Mouse (Mus musculus) ES-E14 (cell line): ENCODE results near the gene Gm7030.
"Not testable (repeated sequence)": the region's sequence is repeated elsewhere in the genome, so short reads cannot be mapped to it uniquely, and the experiment has no call there.

Source experiments
- CHD2 ChIP-seq: IDR thresholded peaks from 2 replicates; pipeline ENCODE4 v1.6.1; 2014; ENCODE audit warnings: mild to moderate bottlenecking, low read depth, low read length, inconsistent platforms
- HCFC1 ChIP-seq: IDR thresholded peaks from 2 replicates; pipeline ENCODE4 v1.6.1; 2012; ENCODE audit warnings: low read length, inconsistent platforms, borderline replicate concordance; ENCODE audit not compliant: insufficient read depth
- MAFK ChIP-seq: IDR thresholded peaks from 2 replicates; pipeline ENCODE4 v1.6.1; 2014; ENCODE audit warnings: mild to moderate bottlenecking, low read depth, low read length, inconsistent platforms; ENCODE audit not compliant: insufficient read depth
- ZC3H11A ChIP-seq: IDR thresholded peaks from 2 replicates; pipeline ENCODE4 v1.6.1; 2012; ENCODE audit warnings: low read depth, mild to moderate bottlenecking, inconsistent platforms, low read length, borderline replicate concordance

DNA sequence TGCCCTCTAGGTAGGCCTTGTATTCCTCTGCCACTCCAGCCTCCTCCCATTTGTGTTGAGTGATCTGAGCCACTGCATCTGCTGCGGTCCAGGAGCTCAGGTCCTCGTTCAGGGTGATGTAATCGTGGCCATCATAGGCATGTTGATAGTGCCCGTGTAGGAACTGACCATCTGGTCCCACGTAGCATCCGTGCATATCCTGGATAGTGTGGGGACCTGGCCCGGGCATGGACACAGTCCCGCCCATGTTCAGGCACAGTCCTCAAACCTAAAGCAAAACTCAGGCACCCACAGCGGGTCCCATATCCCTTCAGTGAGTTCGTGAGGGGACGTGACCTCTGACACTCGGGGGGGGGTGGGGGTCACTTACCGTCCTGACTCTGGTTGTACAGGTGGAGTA, 700 bp downstream of the Gm7030 start:
- not testable (repeated sequence) for TF ChIP-seq HCFC1, MAFK, ZC3H11A, CHD2
